Mouse (Mus musculus) layer of hippocampus, adult 8-10 months (tissue): ENCODE measurements around the gene Ehhadh. TPM values are rescaled to one million over a fixed set of nuclear protein-coding genes. Genes with fewer than 3 reads are reported as not detected.

ENCODE experiments used
- DNase-seq, 2 experiments: peaks; one replicate each; pipeline ENCODE4 v3.0.0; 2022; ENCODE audit warnings: low spot score in 2 of 2
- total RNA-seq, 4 experiments: library from RNA; stranded (reverse); gene quantifications; 2 replicates each; pipeline ENCODE4 v1.2.4; 2022

Gene Ehhadh
- total RNA-seq, 4 experiments from 2014 or later, result 1.7 to 2.5 (median 2.2) TPM

GRCm38 (mm10) chr16:21735638-21736037 lies 52.0 kb downstream of the Ehhadh start:
- no peak for DNase-seq

DNA sequence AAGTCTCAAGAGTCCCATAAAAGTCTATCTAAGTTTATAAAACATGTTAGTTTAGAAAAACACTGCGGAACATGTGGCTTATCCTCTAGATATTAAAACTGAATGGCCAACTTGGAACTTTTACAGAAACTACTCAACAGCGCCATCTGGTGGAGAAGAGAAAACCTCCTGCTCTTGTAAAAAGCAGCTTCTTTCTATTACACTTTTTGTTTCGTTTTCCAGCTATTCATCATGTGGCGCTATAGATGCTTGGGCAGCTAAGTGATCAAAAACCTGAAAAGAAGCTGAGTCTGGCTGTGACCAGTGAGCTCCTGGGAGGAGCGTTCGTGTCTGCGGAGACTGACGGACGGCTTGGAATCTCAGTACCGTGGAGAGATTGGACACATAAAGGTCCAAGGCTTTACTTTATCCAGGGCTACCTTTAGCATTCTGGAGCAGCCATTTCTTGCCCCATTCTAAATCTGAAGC lies 59.7 kb downstream of the Ehhadh start:
- DNase-seq, result peak; percentile 48 to 84

DNA sequence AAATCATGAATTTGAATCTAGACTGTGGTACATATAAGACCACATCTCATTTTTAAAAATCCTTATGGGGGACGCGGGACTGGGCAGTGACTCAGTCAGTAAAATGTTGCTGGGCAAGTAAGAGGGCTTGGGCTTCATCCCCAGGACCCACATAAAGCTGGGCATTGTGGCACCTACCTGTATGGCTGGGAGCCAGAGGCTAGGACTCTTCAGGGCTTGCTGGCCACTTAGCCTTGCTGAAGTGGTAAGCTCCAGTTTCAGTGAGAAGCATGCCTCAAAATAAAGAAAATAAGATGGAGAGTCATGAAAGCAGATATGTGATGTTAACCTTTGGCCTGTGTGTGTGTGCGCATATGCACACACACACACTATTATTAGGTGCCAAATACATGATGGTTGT lies 60.2 kb downstream of the Ehhadh start:
- DNase-seq, result no peak

GRCm38 (mm10) chr16:21724261-21724660 lies 63.3 kb downstream of the Ehhadh start:
- DNase-seq, result peak in 1 of 2 experiments; percentile 17

DNA sequence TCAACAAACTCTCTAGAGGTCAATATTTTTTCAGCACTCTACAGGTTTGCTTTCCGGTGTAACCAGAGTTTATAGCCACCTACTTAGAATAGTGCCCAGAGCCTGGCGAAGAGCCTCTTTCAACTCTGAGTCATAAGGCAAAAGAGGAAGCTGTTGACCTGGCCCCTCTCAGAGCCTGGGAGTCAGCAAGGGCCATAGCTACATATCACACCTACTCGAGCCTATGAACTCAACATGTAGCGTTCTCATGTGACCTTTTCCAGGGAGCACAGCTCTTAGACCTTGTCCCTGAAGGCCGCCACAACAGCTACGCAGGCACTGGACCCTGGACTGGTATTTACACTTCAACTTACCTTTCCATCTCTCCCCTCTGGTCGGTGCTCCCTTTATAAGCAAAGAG lies 67.8 kb downstream of the Ehhadh start:
- no peak for DNase-seq

- no peak for DNase-seq
These were observed 73.1 kb downstream of the Ehhadh start for GRCm38 (mm10) chr16:21714516-21714915.

Other genes starting within 250 kb of the Ehhadh start
- 10 to 100 TPM; 36.8 to 48.1 (median 41.6) TPM for gene 2510009E07Rik, start 93.1 kb downstream of the Ehhadh start, total RNA-seq
- 10 to 100 TPM; 11.4 to 17.8 (median 15.0) TPM for gene Map3k13, start 6.5 kb upstream of the Ehhadh start, total RNA-seq
- 10 to 100 TPM; 14.7 to 16.4 (median 15.4) TPM for gene Tmem41a, start 159.7 kb upstream of the Ehhadh start, total RNA-seq
- under 1 TPM; 0.14 to 0.43 (median 0.18) TPM for gene Liph, start 207.9 kb upstream of the Ehhadh start, total RNA-seq
- 10 to 100 TPM; 76.1 to 92.0 (median 84.2) TPM for gene Senp2, start 221.7 kb upstream of the Ehhadh start, total RNA-seq